Mouse (Mus musculus): ENCODE measurements around the gene Olfr1367.

Olfr1367 gene

DNA sequence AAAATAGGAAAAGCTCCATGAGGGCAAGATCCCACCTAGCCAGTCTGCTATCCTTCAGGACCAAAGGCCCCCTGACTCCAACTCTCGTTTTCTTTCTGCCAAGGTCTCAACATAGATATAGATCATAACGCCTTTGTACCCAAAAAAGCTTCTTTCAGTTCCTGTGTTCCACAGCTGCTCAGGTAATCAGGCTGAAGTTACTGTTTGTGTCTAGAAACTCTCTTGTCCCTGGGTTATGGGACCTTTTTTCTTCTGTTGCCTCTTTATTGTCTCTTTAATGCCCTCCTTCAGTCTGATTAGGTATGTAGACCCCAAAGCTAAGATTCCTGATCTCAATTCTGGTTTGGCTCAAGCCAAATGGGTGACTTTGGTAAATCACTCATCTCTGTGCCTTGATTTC is 50.8 kb downstream of the Olfr1367 start:
- DNase-seq: no peak
